Mouse (Mus musculus): ENCODE measurements at regions not wholly inside any gene's neighbourhood (a gene's known extent, or its start where the extent isn't known, plus 50 kb on each side); places are given as distances from the start of the nearest gene placed in this dataset.
"Not testable (repeated sequence)": the region's sequence is repeated elsewhere in the genome, so short reads cannot be mapped to it uniquely, and the experiment has no call there.

DNA sequence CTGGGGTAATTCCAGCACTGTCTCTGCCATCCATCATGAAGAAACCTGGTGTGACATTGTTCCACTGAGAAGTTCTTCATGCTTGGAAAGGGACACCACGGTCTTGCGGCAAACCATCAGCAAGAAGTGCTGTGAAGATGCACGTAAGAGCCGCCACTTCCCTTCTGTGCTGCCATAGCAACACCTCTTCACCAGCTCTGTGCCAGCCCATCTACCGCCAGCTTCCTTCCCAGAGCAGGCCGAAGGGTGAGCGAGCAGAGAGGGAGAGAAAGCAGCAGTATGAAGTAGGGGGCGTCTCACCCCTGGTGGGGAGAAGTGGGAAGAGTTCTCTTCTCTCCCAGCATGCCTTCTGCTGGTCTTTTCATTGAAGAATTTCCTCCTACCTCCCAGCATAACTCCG lies 84.8 kb upstream of the Zfp637 start:
- 77% methylated on average over 9 of the region's 9 CpGs for WGBS
- H3K4me2 ChIP-seq (ENCODE audit: low read length), result no peak overlapping the region
- H3K27me3 ChIP-seq (ENCODE audit: insufficient read depth, low read length), result no peaks in the 10 kb centered on the region
- DNase-seq (ENCODE audit: low spot score) (no peak), ATAC-seq (replicated peaks; ENCODE audit: low FRiP score, low read depth) (no peak)
- no peak overlapping the region for H3K4me3 ChIP-seq (replicated peaks; ENCODE audit: low read depth, low read length)
- no peaks in the 10 kb centered on the region for H3K4me1 ChIP-seq (replicated peaks; ENCODE audit: insufficient read depth, low read length)
- no peaks in the 10 kb centered on the region for H3K9me3 ChIP-seq (replicated peaks; ENCODE audit: low read length)
- H3K27ac ChIP-seq, result no peak overlapping the region
- no peak overlapping the region for H3K9ac ChIP-seq (ENCODE audit: low read depth, low read length)
- no peak for TF ChIP-seq CTCF (IDR thresholded peaks at IDR 0.05; ENCODE audit: low read depth)
- H3K36me3 ChIP-seq (ENCODE audit: insufficient read depth, low read length), result no peaks in the 10 kb centered on the region

DNA sequence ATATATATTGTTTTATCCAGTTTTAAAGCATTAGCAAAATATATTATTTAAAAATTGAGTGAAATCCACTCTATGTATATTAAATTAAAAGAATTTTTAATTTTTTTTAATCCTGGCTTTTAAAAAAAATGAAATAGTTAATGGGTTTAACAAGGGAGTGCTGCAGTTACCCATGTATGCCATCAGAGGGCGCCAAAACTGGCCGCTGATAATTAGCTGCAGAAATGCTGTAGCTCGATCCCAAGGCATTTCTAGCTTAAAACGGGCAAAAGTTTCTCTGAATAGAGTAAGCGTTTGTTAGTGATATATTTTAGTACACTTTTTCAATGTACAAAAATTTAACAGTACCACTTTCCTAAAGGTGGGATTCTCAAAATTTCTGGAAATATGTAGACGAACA lies 82.5 kb upstream of the Zfp637 start:
- peak; percentile 69 for DNase-seq (ENCODE audit: low spot score)
- ATAC-seq (replicated peaks; ENCODE audit: low FRiP score, low read depth); H3K36me3 ChIP-seq (ENCODE audit: insufficient read depth, low read length); H3K9me3 ChIP-seq (replicated peaks; ENCODE audit: low read length); H3K4me3 ChIP-seq (replicated peaks; ENCODE audit: low read depth, low read length); H3K9ac ChIP-seq (ENCODE audit: low read depth, low read length); H3K4me1 ChIP-seq (replicated peaks; ENCODE audit: insufficient read depth, low read length); H3K27me3 ChIP-seq (ENCODE audit: insufficient read depth, low read length); H3K4me2 ChIP-seq (ENCODE audit: low read length); H3K27ac ChIP-seq: not testable (repeated sequence)
- peak; percentile 74 for TF ChIP-seq CTCF (IDR thresholded peaks at IDR 0.05; ENCODE audit: low read depth)
- 9% methylated on average over 6 of the region's 6 CpGs for WGBS

DNA sequence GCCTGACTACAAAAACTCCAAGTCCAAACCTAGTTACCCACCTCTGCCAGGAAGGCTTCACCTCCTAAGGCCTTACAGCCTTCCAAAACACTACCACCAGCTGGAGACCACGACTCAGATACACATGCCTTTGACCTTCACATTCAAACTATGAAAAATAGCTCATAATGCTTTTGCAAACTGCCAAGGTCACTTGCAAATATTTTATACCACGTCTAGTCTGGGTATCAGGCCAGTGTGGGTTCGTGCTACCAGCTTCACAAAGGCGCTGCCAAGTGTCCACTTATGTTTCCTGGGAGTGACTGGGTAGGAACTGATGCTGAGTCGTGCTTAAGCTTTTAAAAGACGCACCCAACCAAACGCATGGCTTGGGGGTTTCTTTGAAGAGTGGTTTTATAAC lies 69.5 kb upstream of the Zfp637 start:
- Histone ChIP-seq H3K4me3 (replicated peaks; ENCODE audit: low read depth, low read length) (no peak overlapping the region), H3K27ac (no peak overlapping the region), H3K27me3 (ENCODE audit: insufficient read depth, low read length) (no peaks in the 10 kb centered on the region), H3K4me1 (replicated peaks; ENCODE audit: insufficient read depth, low read length) (no peaks in the 10 kb centered on the region), H3K4me2 (ENCODE audit: low read length) (no peak overlapping the region), H3K36me3 (ENCODE audit: insufficient read depth, low read length) (no peaks in the 10 kb centered on the region), H3K9me3 (replicated peaks; ENCODE audit: low read length) (no peaks in the 10 kb centered on the region), H3K9ac (ENCODE audit: low read depth, low read length) (no peak overlapping the region)
- TF ChIP-seq CTCF (IDR thresholded peaks at IDR 0.05; ENCODE audit: low read depth), result no peak
- no peak for DNase-seq (ENCODE audit: low spot score)
- no peak for ATAC-seq (replicated peaks; ENCODE audit: low FRiP score, low read depth)
- WGBS, result 78% methylated on average over 7 of the region's 7 CpGs

DNA sequence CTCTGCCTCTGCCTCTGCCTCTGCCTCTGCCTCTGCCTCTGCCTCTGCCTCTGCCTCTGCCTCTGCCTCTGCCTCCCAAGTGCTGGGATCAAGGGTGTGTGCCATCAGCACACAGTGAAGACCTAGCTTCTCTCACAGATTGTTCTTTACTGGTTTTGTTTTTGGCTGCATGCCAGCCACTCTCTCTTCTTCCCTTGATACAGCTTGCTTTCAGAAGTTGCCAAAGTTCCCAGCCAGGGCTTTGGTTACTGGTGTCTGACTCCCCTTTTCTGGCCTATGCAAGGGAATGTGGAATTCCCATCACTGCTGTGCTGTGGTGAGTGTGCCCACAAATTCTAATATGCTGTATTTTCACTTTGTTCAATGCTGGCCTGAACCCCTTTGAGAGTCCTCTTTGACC lies 68.6 kb upstream of the Zfp637 start:
- Histone ChIP-seq H3K4me3 (replicated peaks; ENCODE audit: low read depth, low read length) (no peak overlapping the region), H3K9ac (ENCODE audit: low read depth, low read length) (no peak overlapping the region), H3K4me2 (ENCODE audit: low read length) (no peak overlapping the region), H3K27me3 (ENCODE audit: insufficient read depth, low read length) (no peaks in the 10 kb centered on the region), H3K27ac (no peak overlapping the region), H3K36me3 (ENCODE audit: insufficient read depth, low read length) (no peaks in the 10 kb centered on the region), H3K9me3 (replicated peaks; ENCODE audit: low read length) (no peaks in the 10 kb centered on the region), H3K4me1 (replicated peaks; ENCODE audit: insufficient read depth, low read length) (no peaks in the 10 kb centered on the region)
- DNase-seq (ENCODE audit: low spot score) (no peak), ATAC-seq (replicated peaks; ENCODE audit: low FRiP score, low read depth) (no peak)
- TF ChIP-seq CTCF (IDR thresholded peaks at IDR 0.05; ENCODE audit: low read depth), result no peak

DNA sequence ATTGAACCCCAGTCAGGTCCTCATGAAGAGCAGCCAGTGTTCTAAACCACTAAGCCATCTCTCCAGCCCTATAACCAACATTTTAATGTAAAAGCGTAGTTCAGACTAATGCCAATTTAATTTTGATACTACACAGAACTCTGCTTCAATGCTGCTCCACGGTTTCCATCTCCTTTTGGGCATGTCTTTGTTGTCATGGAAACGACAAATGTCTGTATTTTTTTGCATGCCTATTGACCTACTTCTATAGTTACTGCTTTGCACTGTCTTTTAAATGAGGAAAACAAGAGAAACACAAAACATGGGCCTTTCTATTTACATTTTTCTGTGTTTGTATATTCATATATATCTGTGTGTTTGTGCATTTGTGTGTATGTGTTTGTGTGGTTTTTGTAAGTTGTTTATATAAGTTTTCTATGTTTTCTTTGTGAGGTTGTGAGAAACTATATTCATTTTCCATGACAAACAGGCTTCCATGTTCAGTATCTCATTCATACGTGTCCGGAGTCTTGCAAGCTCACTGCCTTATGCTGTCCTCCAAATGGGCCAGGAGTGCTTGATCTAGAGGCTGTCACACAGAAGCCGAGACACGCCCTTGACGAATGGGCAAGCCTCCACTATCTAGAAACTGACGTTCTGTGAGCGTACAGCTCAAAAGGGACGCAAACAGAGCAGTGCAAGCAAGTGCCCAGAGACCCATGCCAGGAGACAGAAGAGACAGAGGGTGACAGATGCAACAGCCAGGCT lies 65.5 kb upstream of the Zfp637 start:
- no peak overlapping the region for H3K4me2 ChIP-seq (ENCODE audit: low read length)
- DNase-seq (ENCODE audit: low spot score) (no peak), ATAC-seq (replicated peaks; ENCODE audit: low FRiP score, low read depth) (no peak)
- H3K27me3 ChIP-seq (ENCODE audit: insufficient read depth, low read length), result no peaks in the 10 kb centered on the region
- no peak overlapping the region for H3K4me3 ChIP-seq (replicated peaks; ENCODE audit: low read depth, low read length)
- WGBS, result 79% methylated on average over 11 of the region's 11 CpGs
- no peaks in the 10 kb centered on the region for H3K36me3 ChIP-seq (ENCODE audit: insufficient read depth, low read length)
- no peak overlapping the region for H3K9ac ChIP-seq (ENCODE audit: low read depth, low read length)
- no peaks in the 10 kb centered on the region for H3K4me1 ChIP-seq (replicated peaks; ENCODE audit: insufficient read depth, low read length)
- no peak overlapping the region for H3K27ac ChIP-seq
- TF ChIP-seq CTCF (IDR thresholded peaks at IDR 0.05; ENCODE audit: low read depth), result no peak
- H3K9me3 ChIP-seq (replicated peaks; ENCODE audit: low read length), result no peaks in the 10 kb centered on the region

DNA sequence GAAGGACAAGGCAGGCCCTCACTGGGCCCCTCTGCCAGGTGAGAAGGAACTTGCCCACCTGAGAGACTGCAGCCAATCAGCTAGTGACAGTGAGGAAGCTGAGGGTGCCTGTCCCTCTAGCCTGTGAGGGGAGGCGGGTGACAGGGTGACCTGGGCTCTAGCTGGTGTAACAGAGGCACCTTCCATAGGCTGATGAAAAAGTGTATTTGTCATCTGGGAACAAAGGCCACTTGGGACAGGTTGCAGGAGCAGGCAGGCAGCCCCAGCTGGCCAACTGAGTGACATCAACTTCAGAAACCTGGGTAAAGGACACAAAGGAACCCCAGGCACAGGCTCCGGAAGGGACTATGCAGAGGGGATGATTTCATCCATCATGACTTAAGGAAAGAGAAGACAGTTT lies 63.0 kb upstream of the Zfp637 start:
- Histone ChIP-seq H3K4me2 (ENCODE audit: low read length) (no peak overlapping the region), H3K9me3 (replicated peaks; ENCODE audit: low read length) (no peaks in the 10 kb centered on the region), H3K27me3 (ENCODE audit: insufficient read depth, low read length) (no peaks in the 10 kb centered on the region), H3K4me1 (replicated peaks; ENCODE audit: insufficient read depth, low read length) (no peaks in the 10 kb centered on the region), H3K36me3 (ENCODE audit: insufficient read depth, low read length) (no peaks in the 10 kb centered on the region), H3K4me3 (replicated peaks; ENCODE audit: low read depth, low read length) (no peak overlapping the region), H3K27ac (no peak overlapping the region), H3K9ac (ENCODE audit: low read depth, low read length) (no peak overlapping the region)
- WGBS, result 60% methylated on average over 2 of the region's 2 CpGs
- TF ChIP-seq CTCF (IDR thresholded peaks at IDR 0.05; ENCODE audit: low read depth), result no peak
- DNase-seq (ENCODE audit: low spot score) (no peak), ATAC-seq (replicated peaks; ENCODE audit: low FRiP score, low read depth) (no peak)

DNA sequence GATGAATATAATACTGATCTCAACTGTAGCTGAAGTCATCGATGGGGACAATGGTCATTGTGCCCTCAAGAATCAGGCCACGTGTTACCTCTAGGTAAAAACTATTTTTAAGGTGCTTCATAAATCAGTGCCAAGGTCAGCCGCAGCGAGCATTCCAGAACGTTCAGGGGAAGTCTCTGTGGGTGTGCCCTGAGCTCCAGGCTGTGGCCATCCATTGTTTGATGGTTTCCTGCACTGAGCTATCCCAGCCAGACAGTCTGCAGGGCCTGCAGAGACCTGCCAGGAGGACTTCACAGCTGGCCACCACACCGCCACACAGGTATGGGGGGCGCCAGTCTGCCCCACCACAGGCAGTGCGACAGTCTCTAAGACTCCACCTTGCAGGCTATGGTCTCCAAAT lies 62.5 kb upstream of the Zfp637 start:
- Histone ChIP-seq H3K4me1 (replicated peaks; ENCODE audit: insufficient read depth, low read length) (no peaks in the 10 kb centered on the region), H3K4me2 (ENCODE audit: low read length) (no peak overlapping the region), H3K27ac (peak overlapping the region; percentile 31; the same call in 1 of the 2 replicates), H3K27me3 (ENCODE audit: insufficient read depth, low read length) (no peaks in the 10 kb centered on the region), H3K9me3 (replicated peaks; ENCODE audit: low read length) (no peaks in the 10 kb centered on the region), H3K4me3 (replicated peaks; ENCODE audit: low read depth, low read length) (no peak overlapping the region), H3K36me3 (ENCODE audit: insufficient read depth, low read length) (no peaks in the 10 kb centered on the region), H3K9ac (ENCODE audit: low read depth, low read length) (no peak overlapping the region)
- DNase-seq (ENCODE audit: low spot score), result peak; percentile 36
- no peak for TF ChIP-seq CTCF (IDR thresholded peaks at IDR 0.05; ENCODE audit: low read depth)
- 58% methylated on average over 8 of the region's 8 CpGs for WGBS
- no peak; the same call in 1 of the 2 replicates for ATAC-seq (replicated peaks; ENCODE audit: low FRiP score, low read depth)
